Mouse (Mus musculus): ENCODE data around the gene Ngdn.

GRCm38 (mm10) chr14:55028333-55028835 lies 13.1 kb downstream of the Ngdn start:
- TF ChIP-seq CTCF (conservative IDR thresholded peaks at IDR 0.05; ENCODE audit: insufficient read depth, insufficient read length, low read depth, low read length) (no peak), POLR2A (IDR thresholded peaks at IDR 0.05; ENCODE audit: low read depth, low read length) (no peak)

All from kidney, adult 2 months (tissue).